Mouse (Mus musculus): Measurements from ENCODE around the gene Slc36a2.
"Not testable (repeated sequence)": the region's sequence is repeated elsewhere in the genome, so short reads cannot be mapped to it uniquely, and the experiment has no call there.

Gene Slc36a2

DNA sequence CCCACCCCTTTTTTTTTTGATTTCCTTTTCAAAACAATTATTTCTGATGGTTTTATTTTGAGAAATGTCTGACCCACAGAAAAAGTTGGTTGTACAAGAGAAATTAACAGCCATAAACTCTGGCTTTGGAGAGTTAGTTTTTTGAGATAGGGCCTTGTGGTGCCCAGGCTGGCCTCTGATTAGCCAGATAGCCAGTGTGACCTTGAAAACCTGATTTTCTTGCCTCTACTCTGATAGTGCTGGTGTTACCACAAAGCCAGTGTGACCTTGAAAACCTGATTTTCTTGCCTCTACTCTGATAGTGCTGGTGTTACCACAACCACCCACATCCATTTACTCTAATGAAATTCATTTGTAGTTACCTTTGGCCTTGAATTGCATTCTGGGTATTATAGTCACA, 47.2 kb downstream of the Slc36a2 start:
- in situ Hi-C loops (cut with MboI; ENCODE audit: unreplicated experiment in 2 of 2), result no loop called here

GRCm38 (mm10) chr11:55136770-55137547, 47.9 kb downstream of the Slc36a2 start:
- in situ Hi-C loops (cut with MboI; ENCODE audit: unreplicated experiment in 2 of 2), result no loop called here

GRCm38 (mm10) chr11:55134871-55135270, 50.0 kb downstream of the Slc36a2 start:
- in situ Hi-C loops (cut with MboI; ENCODE audit: unreplicated experiment in 2 of 2), result no loop called here

- in situ Hi-C loops (cut with MboI; ENCODE audit: unreplicated experiment in 2 of 2), result no loop called here
Observed at GRCm38 (mm10) chr11:55134407-55134806, 50.5 kb downstream of the Slc36a2 start.

DNA sequence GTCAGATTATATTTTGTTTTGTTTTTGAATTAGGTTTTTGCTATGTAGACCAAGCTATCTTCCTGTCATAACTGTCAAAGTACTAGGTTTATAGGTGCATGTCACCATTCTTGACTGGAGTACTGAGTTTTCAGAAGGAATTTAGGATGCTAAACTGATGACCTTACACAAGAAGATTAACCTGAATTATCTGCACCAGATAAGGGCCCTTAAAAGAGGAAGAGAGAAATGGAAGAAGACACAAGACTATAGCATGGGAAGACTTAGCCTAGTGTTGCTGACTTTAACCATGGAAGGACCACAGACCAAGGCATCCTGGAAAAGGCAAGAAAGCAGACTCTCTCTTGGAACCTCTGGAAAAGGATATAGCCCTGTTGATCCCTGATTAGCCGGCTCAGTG, 51.7 kb downstream of the Slc36a2 start:
- in situ Hi-C loops (cut with MboI; ENCODE audit: unreplicated experiment in 2 of 2), result no loop called here

DNA sequence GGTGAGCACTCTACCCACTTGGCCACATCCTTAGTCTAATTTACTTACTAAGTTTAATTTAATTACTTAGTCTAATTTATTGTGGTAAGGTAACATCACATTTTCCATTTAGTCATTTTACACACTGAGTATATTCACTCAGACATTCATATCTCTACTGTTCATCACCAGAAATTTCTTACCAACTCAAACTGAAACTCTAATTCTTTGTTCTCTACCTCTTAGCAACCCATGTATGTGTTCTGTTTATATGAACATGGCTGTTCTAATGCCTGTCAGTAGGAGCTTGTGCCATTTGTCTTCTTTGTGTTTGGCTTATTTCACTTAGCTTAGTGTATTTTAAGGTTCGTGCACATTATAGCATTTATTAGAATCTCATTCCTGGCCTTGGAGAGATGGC, 52.9 kb downstream of the Slc36a2 start:
- in situ Hi-C loops (cut with MboI; ENCODE audit: unreplicated experiment in 2 of 2), result no loop called here

DNA sequence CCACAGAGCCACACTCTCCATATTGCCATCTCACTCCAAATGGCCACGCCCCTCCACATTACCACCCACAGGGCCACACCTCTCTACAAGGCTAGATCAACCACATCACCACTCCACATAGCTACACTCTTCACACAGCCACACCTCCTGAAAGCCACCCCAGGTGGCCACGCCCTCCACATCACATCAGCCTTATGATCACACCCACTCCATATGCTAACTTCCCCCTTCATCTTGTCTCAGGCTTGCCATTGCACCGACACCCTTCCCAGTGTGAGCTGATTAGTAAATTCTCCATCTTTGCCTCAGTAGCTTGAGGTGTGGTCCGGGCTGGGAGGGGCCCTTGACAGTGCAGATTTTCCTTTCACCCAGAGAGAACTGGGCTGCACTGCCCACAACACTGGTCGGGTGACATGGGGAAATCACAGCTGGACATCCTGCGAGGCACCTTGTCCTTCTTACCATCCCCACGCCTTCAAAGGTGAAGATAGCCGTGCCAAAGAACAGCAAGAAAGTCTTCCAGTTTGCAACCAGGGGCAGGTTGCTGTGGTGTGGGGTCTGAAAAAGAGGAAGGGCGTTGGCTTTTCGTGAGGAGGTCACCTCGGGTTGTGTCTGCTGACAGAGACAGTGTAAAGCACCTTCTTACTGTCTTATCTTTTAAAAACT, 53.7 kb downstream of the Slc36a2 start:
- in situ Hi-C loops (cut with MboI; ENCODE audit: unreplicated experiment in 2 of 2), result no loop called here

GRCm38 (mm10) chr11:55128411-55128810, 56.5 kb downstream of the Slc36a2 start:
- in situ Hi-C loops (cut with MboI; ENCODE audit: unreplicated experiment in 2 of 2), result no loop called here

DNA sequence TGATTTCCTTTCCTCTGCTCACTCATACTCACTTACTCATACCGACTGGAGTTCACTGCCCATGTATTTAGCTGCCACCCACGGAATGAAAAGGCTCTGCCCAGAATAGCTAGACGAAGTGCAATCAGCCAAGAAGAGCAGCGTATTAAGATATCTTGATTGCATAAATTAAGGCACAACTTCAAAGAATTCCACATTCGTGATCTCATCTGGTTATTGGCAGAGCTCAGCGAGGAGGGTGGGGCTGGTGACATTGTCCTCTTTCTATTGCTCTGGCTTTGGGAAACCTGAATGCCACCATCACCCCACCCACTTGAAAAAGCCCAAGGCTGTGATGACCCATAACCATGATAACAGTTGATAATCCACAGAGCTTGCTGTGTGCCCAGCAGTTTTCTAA, 56.9 kb downstream of the Slc36a2 start:
- in situ Hi-C loops (cut with MboI; ENCODE audit: unreplicated experiment in 2 of 2), result no loop called here

- in situ Hi-C loops (cut with MboI; ENCODE audit: unreplicated experiment in 2 of 2), result no loop called here
Observed at GRCm38 (mm10) chr11:55126663-55127062, 58.2 kb downstream of the Slc36a2 start.

GRCm38 (mm10) chr11:55121430-55121829, 63.4 kb downstream of the Slc36a2 start:
- in situ Hi-C loops (cut with MboI; ENCODE audit: unreplicated experiment in 2 of 2), result no loop called here

GRCm38 (mm10) chr11:55120821-55121271, 64.0 kb downstream of the Slc36a2 start:
- in situ Hi-C loops (cut with MboI; ENCODE audit: unreplicated experiment in 2 of 2), result no loop called here

- in situ Hi-C loops (cut with MboI; ENCODE audit: unreplicated experiment in 2 of 2), result no loop called here
Observed at GRCm38 (mm10) chr11:55120279-55120678, 64.6 kb downstream of the Slc36a2 start.

GRCm38 (mm10) chr11:55117031-55117430, 67.8 kb downstream of the Slc36a2 start:
- in situ Hi-C loops (cut with MboI; ENCODE audit: unreplicated experiment in 2 of 2), result no loop called here

DNA sequence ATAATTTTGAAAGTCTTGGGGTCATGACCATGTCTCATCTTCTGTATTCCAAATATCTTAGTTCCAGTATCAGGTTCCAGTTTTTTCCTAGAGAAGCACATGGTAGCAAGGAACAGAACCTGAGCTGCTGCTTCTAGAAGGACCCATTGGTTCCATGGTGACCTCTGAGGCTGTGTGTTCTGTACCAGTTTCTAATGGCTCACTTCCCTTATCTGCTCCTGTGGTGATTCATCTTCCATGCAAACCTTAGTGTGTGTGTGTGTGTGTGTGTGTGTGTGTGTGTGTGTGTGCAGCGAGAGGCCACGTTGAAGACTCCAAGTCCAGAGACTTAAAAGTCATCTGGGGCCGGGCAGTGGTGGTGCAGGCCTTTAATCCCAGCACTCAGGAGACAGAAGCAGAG, 68.9 kb downstream of the Slc36a2 start:
- in situ Hi-C loops (cut with MboI; ENCODE audit: unreplicated experiment in 2 of 2), result no loop called here

- in situ Hi-C loops (cut with MboI; ENCODE audit: unreplicated experiment in 2 of 2), result no loop called here
Observed at GRCm38 (mm10) chr11:55114291-55114690, 70.6 kb downstream of the Slc36a2 start.

DNA sequence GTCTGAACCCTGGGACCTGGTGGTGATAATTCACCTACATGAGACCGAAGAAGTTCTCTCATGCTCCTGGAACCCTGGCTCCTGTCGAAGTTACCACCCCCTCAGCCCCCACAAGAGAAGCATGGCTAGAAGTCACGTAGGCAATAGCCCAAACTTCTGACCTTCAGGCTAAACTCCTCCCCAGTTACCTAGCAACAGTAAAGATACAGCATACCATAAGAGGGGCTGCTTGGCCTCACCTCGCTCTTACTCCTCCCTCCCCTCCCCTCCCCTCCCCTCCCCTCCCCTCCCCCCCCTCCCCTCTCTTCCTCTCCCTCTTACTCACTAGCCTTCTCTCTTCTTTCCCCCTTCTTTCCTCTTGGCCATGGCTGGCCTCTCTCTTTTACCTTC, 71.0 kb downstream of the Slc36a2 start:
- in situ Hi-C loops (cut with MboI; ENCODE audit: unreplicated experiment in 2 of 2), result not testable (repeated sequence)

- in situ Hi-C loops (cut with MboI; ENCODE audit: unreplicated experiment in 2 of 2), result no loop called here
Observed at GRCm38 (mm10) chr11:55113209-55113860, 71.5 kb downstream of the Slc36a2 start.

DNA sequence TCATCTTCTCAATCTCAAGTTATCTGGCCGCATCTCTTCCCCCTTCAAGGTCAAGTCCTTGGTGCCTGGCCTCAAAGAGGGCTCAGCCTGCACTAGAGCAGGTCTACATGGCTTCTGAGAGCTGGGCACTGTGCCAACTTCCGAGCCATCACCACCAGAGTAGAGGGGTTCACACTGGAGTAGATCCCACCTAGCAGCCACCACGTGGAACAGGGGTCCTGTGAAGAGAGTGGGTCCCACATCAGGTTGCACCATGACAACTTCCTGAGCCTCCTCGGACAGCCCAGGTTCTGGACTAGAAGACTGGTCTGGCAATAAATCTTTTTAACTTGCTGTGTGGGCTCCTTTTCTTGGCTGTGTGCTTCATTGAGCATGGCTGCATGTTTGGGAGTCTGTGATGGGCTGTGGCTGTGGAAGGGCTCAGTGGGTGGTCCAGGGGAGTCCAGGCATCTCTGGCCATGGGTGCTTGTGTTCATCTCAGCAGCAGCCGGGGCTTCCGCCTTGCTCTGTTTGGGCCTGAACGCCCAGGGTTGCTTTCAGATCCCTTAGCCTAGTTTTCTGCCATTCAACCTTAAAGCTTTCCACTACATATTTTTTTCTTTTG, 74.2 kb downstream of the Slc36a2 start:
- in situ Hi-C loops (cut with MboI; ENCODE audit: unreplicated experiment in 2 of 2), result no loop called here

- in situ Hi-C loops (cut with MboI; ENCODE audit: unreplicated experiment in 2 of 2), result no loop called here
Observed at GRCm38 (mm10) chr11:55109521-55110300, 75.2 kb downstream of the Slc36a2 start.
